Mouse (Mus musculus) heart, adult 2 months (tissue): ENCODE data around the gene Pla2g2e. TPM values are rescaled to one million over a fixed set of nuclear protein-coding genes. Genes with fewer than 3 reads are reported as not detected.

Experiments
- DNase-seq, 2 experiments: peaks; one replicate each; pipeline ENCODE4 v3.0.0; 2021
- H3K27ac ChIP-seq: fragments of 200-600 bp; 2 replicates; pipeline ENCODE4 v1.8.1; 2022
- H3K27me3 ChIP-seq: fragments of 200-500 bp; 2 replicates; pipeline ENCODE4 v1.6.1; 2012; ENCODE audit warnings: mild to moderate bottlenecking, low read length, inconsistent platforms, mixed read lengths; ENCODE audit not compliant: control insufficient read depth, insufficient read depth
- H3K36me3 ChIP-seq: fragments of 200-500 bp; 2 replicates; pipeline ENCODE4 v1.6.1; 2012; ENCODE audit warnings: low read length, inconsistent platforms; ENCODE audit not compliant: control insufficient read depth, insufficient read depth
- H3K4me1 ChIP-seq: fragments of 200-500 bp; 2 replicates; pipeline ENCODE4 v1.6.1; 2011; ENCODE audit warnings: low read length; ENCODE audit not compliant: control insufficient read depth, insufficient read depth
- H3K4me3 ChIP-seq: fragments of 200-600 bp; 2 replicates; pipeline ENCODE4 v1.8.1; 2022
- H3K79me2 ChIP-seq: fragments of 200-500 bp; replicated peaks from 2 replicates; pipeline ENCODE4 v1.6.1; 2012; ENCODE audit warnings: mild to moderate bottlenecking, inconsistent platforms, low read length, moderate library complexity, mixed read lengths; ENCODE audit not compliant: control insufficient read depth, insufficient read depth
- H3K9ac ChIP-seq: fragments of 200-500 bp; 2 replicates; pipeline ENCODE4 v1.6.1; 2012; ENCODE audit warnings: low read depth, mild to moderate bottlenecking, control low read depth, inconsistent platforms, low read length, mixed read lengths
- CTCF ChIP-seq: fragments of 200-600 bp; IDR thresholded peaks from 2 replicates; pipeline ENCODE4 v1.8.1; 2022; ENCODE audit warnings: antibody characterized with exemption, mild to moderate bottlenecking, moderate library complexity
- EP300 ChIP-seq: fragments of 200-500 bp; IDR thresholded peaks from 2 replicates; pipeline ENCODE4 v1.6.1; 2011; ENCODE audit warnings: low read depth, low read length, control low read depth; ENCODE audit not compliant: insufficient read depth
- POLR2A ChIP-seq: fragments of 200-500 bp; IDR thresholded peaks from 2 replicates; pipeline ENCODE4 v1.6.1; 2011; ENCODE audit warnings: mild to moderate bottlenecking, low read depth, low read length, control low read depth; ENCODE audit not compliant: insufficient read depth
- WGBS: fragments of 180-500 bp; shearing (Covaris S2); methylation state at CpG from one replicate; pipeline ENCODE4 v1.1.7; 2018; 5-methylcytosine and 5-hydroxymethylcytosine counted together
- intact Hi-C: fragments of 180-260 bp; cut with DNase I; formaldehyde crosslinking; loops from one replicate; pipeline ENCODE4 v1.15.1; 2025
- polyA plus RNA-seq: library from polyadenylated mRNA; depleted of rRNA; stranded (reverse); fragments of >200 nt; gene quantifications from 2 replicates; pipeline ENCODE4 v1.2.3, GENCODE M21; 2012
- total RNA-seq, 2 experiments: library from RNA; stranded (reverse); gene quantifications; 2 replicates each; pipeline ENCODE4 v1.2.3; 2021

The Pla2g2e gene
- total and polyA plus RNA-seq, 3 experiments, result 0.43 to 1.6 (median 0.73) TPM

- H3K36me3 ChIP-seq, result no peaks in the 10 kb centered on the region
- intact Hi-C loops, result no loop called here
- H3K79me2 ChIP-seq, result no peaks in the 10 kb centered on the region
- H3K4me3 ChIP-seq, result no peak overlapping the region
- H3K27ac ChIP-seq, result no peak overlapping the region
- H3K4me1 ChIP-seq, result no peaks in the 10 kb centered on the region
- no peak overlapping the region for H3K9ac ChIP-seq
- TF ChIP-seq EP300, result no peak
- TF ChIP-seq CTCF, result no peak
- TF ChIP-seq POLR2A, result no peak
- no peaks in the 10 kb centered on the region for H3K27me3 ChIP-seq
- no peak for DNase-seq
- WGBS, result 95% methylated on average over 2 of the region's 2 CpGs
These were observed 1.8 kb upstream of the Pla2g2e start for GRCm38 (mm10) chr4:138875986-138876385.

- no peak overlapping the region for H3K4me3 ChIP-seq
- no peaks in the 10 kb centered on the region; the same call in 1 of the 2 replicates for H3K27me3 ChIP-seq
- H3K4me1 ChIP-seq, result no peaks in the 10 kb centered on the region
- H3K36me3 ChIP-seq, result no peaks in the 10 kb centered on the region
- TF ChIP-seq EP300, result no peak
- no peak for TF ChIP-seq POLR2A
- no peak for TF ChIP-seq CTCF
- 21% methylated on average over 8 of the region's 8 CpGs for WGBS
- no peak overlapping the region for H3K9ac ChIP-seq
- H3K27ac ChIP-seq, result no peak overlapping the region
- H3K79me2 ChIP-seq, result no peaks in the 10 kb centered on the region
- DNase-seq, result peak; percentile 51 to 52
- intact Hi-C loops, result no loop called here
These were observed 1.0 kb downstream of the Pla2g2e start for GRCm38 (mm10) chr4:138878783-138879182.

- Histone ChIP-seq H3K4me3 (no peak overlapping the region), H3K4me1 (no peaks in the 10 kb centered on the region), H3K27me3 (no peaks in the 10 kb centered on the region; the same call in 1 of the 2 replicates), H3K36me3 (no peaks in the 10 kb centered on the region), H3K79me2 (no peaks in the 10 kb centered on the region), H3K27ac (no peak overlapping the region), H3K9ac (no peak overlapping the region)
- DNase-seq, result no peak
- TF ChIP-seq EP300, result no peak
- TF ChIP-seq POLR2A, result no peak
- no peak for TF ChIP-seq CTCF
- WGBS, result 82% methylated on average over 11 of the region's 11 CpGs
- intact Hi-C loops, result no loop called here
These were observed 2.1 kb downstream of the Pla2g2e start for GRCm38 (mm10) chr4:138879808-138880207.

- Histone ChIP-seq H3K27me3 (no peaks in the 10 kb centered on the region; the same call in 1 of the 2 replicates), H3K4me1 (no peaks in the 10 kb centered on the region), H3K27ac (no peak overlapping the region), H3K4me3 (no peak overlapping the region), H3K79me2 (no peaks in the 10 kb centered on the region), H3K9ac (no peak overlapping the region), H3K36me3 (no peaks in the 10 kb centered on the region)
- WGBS, result 64% methylated on average over 7 of the region's 7 CpGs
- TF ChIP-seq POLR2A, result no peak
- TF ChIP-seq EP300, result no peak
- TF ChIP-seq CTCF, result no peak
- intact Hi-C loops, result no loop called here
- peak; percentile 44 to 51 for DNase-seq
These were observed 3.3 kb downstream of the Pla2g2e start for GRCm38 (mm10) chr4:138880811-138881584.

DNA sequence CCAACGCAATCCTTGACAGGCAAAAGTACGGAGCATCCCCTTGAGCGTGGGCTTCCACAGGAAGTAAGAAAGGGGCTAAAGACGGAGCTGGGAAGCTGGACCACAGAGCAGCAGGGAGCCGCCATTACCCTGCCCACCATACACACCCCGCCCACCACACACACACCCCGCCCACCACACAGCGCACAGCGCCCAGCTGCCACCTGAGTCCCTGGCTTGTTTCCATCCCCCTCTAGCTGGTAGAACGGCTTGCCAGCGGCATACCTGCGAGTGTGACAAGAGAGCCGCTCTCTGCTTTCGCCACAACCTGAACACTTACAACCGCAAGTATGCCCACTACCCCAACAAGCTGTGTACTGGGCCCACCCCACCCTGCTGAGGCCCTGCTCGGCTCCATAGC is 4.4 kb downstream of the Pla2g2e start:
- no peak for DNase-seq
- Histone ChIP-seq H3K79me2 (no peaks in the 10 kb centered on the region), H3K4me1 (no peaks in the 10 kb centered on the region), H3K4me3 (no peak overlapping the region), H3K27me3 (no peaks in the 10 kb centered on the region; the same call in 1 of the 2 replicates), H3K27ac (no peak overlapping the region), H3K36me3 (no peaks in the 10 kb centered on the region), H3K9ac (no peak overlapping the region)
- WGBS, result 25% methylated on average over 16 of the region's 16 CpGs
- intact Hi-C loops, result no loop called here
- TF ChIP-seq CTCF, result no peak
- TF ChIP-seq POLR2A, result no peak

DNA sequence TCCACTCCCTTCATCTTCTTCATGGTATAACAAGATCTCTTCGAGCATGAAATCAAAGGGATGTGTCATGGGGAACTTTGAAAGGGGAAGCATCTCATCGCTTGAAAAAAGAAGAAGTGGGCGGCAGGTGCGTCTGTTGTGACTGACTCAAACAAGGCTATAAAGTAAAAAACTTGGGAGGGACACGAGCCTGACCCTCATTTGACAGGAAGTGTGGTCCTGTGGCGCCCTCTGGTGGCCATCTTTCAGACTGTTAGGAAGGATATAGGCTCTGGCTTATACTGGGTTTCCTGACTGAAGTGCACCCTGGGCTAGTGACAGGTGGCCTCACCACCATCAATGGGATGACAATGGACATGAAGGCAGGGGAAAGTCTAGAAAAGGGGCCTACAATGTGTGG is 6.5 kb downstream of the Pla2g2e start:
- no peak overlapping the region for H3K9ac ChIP-seq
- WGBS, result 15% methylated on average over 6 of the region's 6 CpGs
- no peaks in the 10 kb centered on the region for H3K36me3 ChIP-seq
- no peaks in the 10 kb centered on the region; the same call in 1 of the 2 replicates for H3K27me3 ChIP-seq
- H3K4me3 ChIP-seq, result no peak overlapping the region
- H3K79me2 ChIP-seq, result no peaks in the 10 kb centered on the region
- intact Hi-C loops, result loop anchor here (1.0 kb wide), 1 partner anchor 18 kb away; no protein-coding TSS in a partner anchor
- DNase-seq, result peak; percentile 74 to 86
- no peaks in the 10 kb centered on the region for H3K4me1 ChIP-seq
- TF ChIP-seq CTCF, result peak; percentile 93
- no peak for TF ChIP-seq POLR2A
- peak; percentile 52; the same call in 1 of the 2 replicates for TF ChIP-seq EP300
- H3K27ac ChIP-seq, result no peak overlapping the region
